In the genomic region with DNA sequence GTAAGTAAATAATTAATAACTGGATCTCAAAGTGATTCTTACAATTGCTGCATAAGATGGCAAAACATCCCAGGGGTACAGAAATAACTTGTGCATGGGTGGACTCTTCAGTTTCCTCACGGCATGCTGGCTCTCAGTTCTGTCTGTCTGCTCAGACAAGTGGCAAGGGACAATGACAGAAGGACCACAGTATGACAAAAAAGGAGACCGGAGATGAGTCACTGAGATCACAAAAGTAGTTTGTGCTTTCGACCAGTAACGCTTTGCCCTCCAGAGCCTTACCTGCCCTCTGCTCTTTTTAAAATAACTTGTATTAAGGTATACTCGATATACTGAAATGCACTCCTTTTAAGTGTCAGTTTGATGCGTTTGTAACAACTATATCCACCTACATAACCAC, we compare ENCODE assay signal across 27 mouse cellular contexts. TPM values are rescaled to one million over a fixed set of nuclear protein-coding genes. Genes with fewer than 3 reads are reported as not detected.
DNase-seq lines count a peak whose midpoint lies in the region; ATAC-seq and TF ChIP-seq lines count a peak whose summit lies in the region.
"Had no signal": no experiment of that assay in that cellular context is flagged by ENCODE, and none has a peak within 500 bp of the region (broad histone marks: within the 10 kb centered on the region; RNA-seq: fewer than 3 reads in every experiment).

No protein-coding gene starts in this region.

- no peak overlapping the region for H3K9ac ChIP-seq in CH12.LX (ENCODE audit: insufficient read depth, low read depth)
- H3K9ac ChIP-seq in liver, embryonic 12.5 days, result no peak overlapping the region
- H3K9ac ChIP-seq: embryonic facial prominence, embryonic 13.5 days; forebrain, embryonic 12.5 days; heart, embryonic 13.5 days; hindbrain, embryonic 14.5 days had no signal

- no peak for TF ChIP-seq POLR2A in kidney, adult 2 months (IDR thresholded peaks at IDR 0.05; ENCODE audit: low read depth, low read length)
- no peak for TF ChIP-seq POLR2A in CH12.LX (IDR thresholded peaks at IDR 0.05; ENCODE audit: low read depth, low read length)
- TF ChIP-seq POLR2A in olfactory bulb, adult 2 months (IDR thresholded peaks at IDR 0.05; ENCODE audit: insufficient read depth, low read depth, low read length), result no peak

- TF ChIP-seq CTCF in kidney, adult 2 months (conservative IDR thresholded peaks at IDR 0.05; ENCODE audit: insufficient read depth, insufficient read length, low read depth, low read length), result no peak
- no peak for TF ChIP-seq CTCF in CH12.LX (conservative IDR thresholded peaks at IDR 0.05 in 1 of 2, IDR thresholded peaks at IDR 0.05 in 1 of 2; ENCODE audit: low read depth in 2 of 2, low read length in 2 of 2)
- no peak for TF ChIP-seq CTCF in olfactory bulb, adult 2 months (IDR thresholded peaks at IDR 0.05; ENCODE audit: insufficient read depth, low read depth, low read length)

- no peak overlapping the region for H3K4me3 ChIP-seq in kidney, adult 2 months (ENCODE audit: insufficient read depth, low read depth, low read length)
- H3K4me3 ChIP-seq in CH12.LX (replicated peaks in 1 of 3; ENCODE audit: low read depth in 2 of 3, low read length in 2 of 3, poor library complexity in 1 of 3), result no peak overlapping the region
- H3K4me3 ChIP-seq in olfactory bulb, adult 2 months (ENCODE audit: insufficient read depth, low read depth, low read length), result no peak overlapping the region
- H3K4me3 ChIP-seq in liver, embryonic 12.5 days, result no peak overlapping the region
- H3K4me3 ChIP-seq: embryonic facial prominence, embryonic 10.5 days; embryonic facial prominence, embryonic 13.5 days; erythroblast, embryonic 14.5 days; forebrain, embryonic 12.5 days; heart, adult 2 months; heart, embryonic 10.5 days; heart, embryonic 13.5 days had no signal

- H3K27ac ChIP-seq in kidney, adult 2 months (ENCODE audit: insufficient read depth, low read depth, low read length), result peak overlapping the region; percentile 44; the same call in 1 of the 2 replicates
- H3K27ac ChIP-seq in CH12.LX (ENCODE audit: insufficient read depth, low read depth), result peak overlapping the region; percentile 38; the same call in 1 of the 2 replicates
- 0 out of 2 replicates have a peak overlapping the region, but pooled peaks have one; percentile 20 for H3K27ac ChIP-seq in olfactory bulb, adult 2 months (ENCODE audit: insufficient read depth, low read depth, low read length)
- H3K27ac ChIP-seq in liver, embryonic 12.5 days, result no peak overlapping the region
- H3K27ac ChIP-seq: embryonic facial prominence, embryonic 10.5 days; embryonic facial prominence, embryonic 13.5 days; forebrain, embryonic 12.5 days; heart, adult 2 months; heart, embryonic 13.5 days; hindbrain, embryonic 14.5 days; hindbrain, postnatal 0 days had no signal

- H3K4me2 ChIP-seq in CH12.LX (ENCODE audit: insufficient read depth, low read depth, poor library complexity, severe bottlenecking), result peak overlapping the region; percentile 39; the same call in 1 of the 2 replicates
- no peak overlapping the region for H3K4me2 ChIP-seq in liver, embryonic 12.5 days
- H3K4me2 ChIP-seq: embryonic facial prominence, embryonic 13.5 days; forebrain, embryonic 12.5 days; heart, embryonic 13.5 days; hindbrain, embryonic 14.5 days had no signal

- dilution Hi-C loops in CH12.LX (cut with MboI; ENCODE audit: extremely low pct_ligation_motif_present, extremely low pct_unique_long_range_greater_than_20kb, low sequenced_read_pairs), result loop anchor here (25.0 kb wide), 1 partner anchor 88 kb away; no protein-coding TSS in a partner anchor

- H3K27me3 ChIP-seq in kidney, adult 2 months (replicated peaks; ENCODE audit: control insufficient read depth, insufficient read depth, low read length), result no peaks in the 10 kb centered on the region
- no peaks in the 10 kb centered on the region for H3K27me3 ChIP-seq in CH12.LX (replicated peaks)
- H3K27me3 ChIP-seq in liver, embryonic 12.5 days (replicated peaks), result no peaks in the 10 kb centered on the region
- H3K27me3 ChIP-seq: embryonic facial prominence, embryonic 13.5 days; forebrain, embryonic 12.5 days; heart, embryonic 13.5 days had no signal

- in situ Hi-C loops in CH12.LX (cut with MboI; ENCODE audit: low pct_ligation_motif_present, low pct_unique_long_range_greater_than_20kb, low sequenced_read_pairs), result no loop called here

- no peak for DNase-seq in kidney, adult 2 months
- no peak for DNase-seq in kidney, postnatal 25 days
- DNase-seq in CH12.LX (ENCODE audit: extremely low read depth), result peak; percentile 18
- peak; percentile 79 for DNase-seq in brain, adult 2 months (ENCODE audit: low read depth, low spot score)
- DNase-seq: adrenal gland, postnatal 10 days; adrenal gland, postnatal 36 days; cerebellum, adult 11 months; cerebellum, adult 9-11 months; embryo, embryonic 11 days; gastrocnemius, postnatal 10 days; gastrocnemius, postnatal 36 days; heart, adult 2 months; heart, postnatal 14 days; heart, postnatal 4 days had no signal

- TF ChIP-seq EP300 in CH12.LX (IDR thresholded peaks at IDR 0.05; ENCODE audit: low read length), result peak; percentile 77

- TF ChIP-seq RAD21 in CH12.LX (IDR thresholded peaks at IDR 0.05; ENCODE audit: low read depth, low read length), result no peak

- no peaks in the 10 kb centered on the region for H3K9me3 ChIP-seq in CH12.LX (replicated peaks; ENCODE audit: low read length)
- no peaks in the 10 kb centered on the region for H3K9me3 ChIP-seq in liver, embryonic 12.5 days (replicated peaks)
- H3K9me3 ChIP-seq: embryonic facial prominence, embryonic 10.5 days; embryonic facial prominence, embryonic 13.5 days; forebrain, embryonic 12.5 days; heart, embryonic 10.5 days; heart, embryonic 13.5 days had no signal

- ATAC-seq in activated CD4-positive, CD25-positive, alpha-beta regulatory T cell, adult 4 months, result no peak
- no peak for ATAC-seq in liver, embryonic 12.5 days
- ATAC-seq: CD4-positive, CD25-positive, alpha-beta regulatory T cell, adult 4 months; forebrain, embryonic 16.5 days; hindbrain, postnatal 0 days had no signal

- H3K79me2 ChIP-seq in CH12.LX (replicated peaks; ENCODE audit: control insufficient read depth, extremely low read depth, insufficient read depth, poor library complexity, severe bottlenecking), result no peaks in the 10 kb centered on the region

- H3K4me1 ChIP-seq in kidney, adult 2 months (ENCODE audit: control insufficient read depth, insufficient read depth, low read length), result peaks cover 59% of the 10 kb centered on the region
- H3K4me1 ChIP-seq in CH12.LX (ENCODE audit: control insufficient read depth in 1 of 2, insufficient read depth in 2 of 2), result peaks cover 6 to 20% of the 10 kb centered on the region in 2 experiments
- H3K4me1 ChIP-seq in olfactory bulb, adult 2 months (ENCODE audit: control insufficient read depth, insufficient read depth, low read length), result peaks cover 24% of the 10 kb centered on the region
- no peaks in the 10 kb centered on the region; the same call in 1 of the 2 replicates for H3K4me1 ChIP-seq in liver, embryonic 12.5 days

- 61% methylated on average over 6 of the region's 6 CpGs for WGBS in kidney, adult 2 months
- 58% methylated on average over 6 of the region's 6 CpGs for WGBS in olfactory bulb, adult 2 months
- 70% methylated on average over 6 of the region's 6 CpGs for WGBS in liver, embryonic 12.5 days (ENCODE audit: insufficient replicate concordance)

- H3K36me3 ChIP-seq in kidney, adult 2 months (ENCODE audit: control insufficient read depth, insufficient read depth, low read length), result no peaks in the 10 kb centered on the region
- no peaks in the 10 kb centered on the region for H3K36me3 ChIP-seq in CH12.LX (replicated peaks in 1 of 2; ENCODE audit: control insufficient read depth in 1 of 2, insufficient read depth in 1 of 2, low read length in 1 of 2)
- H3K36me3 ChIP-seq in liver, embryonic 12.5 days, result no peaks in the 10 kb centered on the region
- H3K36me3 ChIP-seq: embryonic facial prominence, embryonic 10.5 days; embryonic facial prominence, embryonic 13.5 days; forebrain, embryonic 12.5 days; heart, embryonic 10.5 days; heart, embryonic 13.5 days had no signal

TF ChIP-seq in CH12.LX, 34 proteins besides CTCF, POLR2A, EP300 and RAD21:
- TF ChIP-seq JUND (conservative IDR thresholded peaks at IDR 0.05; ENCODE audit: low read depth, low read length) (peak; percentile 55; the same call in 1 of the 2 replicates), BHLHE40 (IDR thresholded peaks at IDR 0.05; ENCODE audit: low read depth, low read length) (0 out of 2 replicates have a peak, but pooled peaks have one; percentile 14), IRF4 (IDR thresholded peaks at IDR 0.05; ENCODE audit: low read depth, low read length) (peak; percentile 72; the same call in 1 of the 2 replicates), MEF2A (IDR thresholded peaks at IDR 0.05; ENCODE audit: borderline replicate concordance, low read depth, low read length) (peak; percentile 16; the same call in 1 of the 2 replicates), ELF1 (IDR thresholded peaks at IDR 0.05; ENCODE audit: low read depth, low read length) (no peak), CHD1 (IDR thresholded peaks at IDR 0.05; ENCODE audit: low read depth, low read length) (no peak), E2F4 (IDR thresholded peaks at IDR 0.05; ENCODE audit: insufficient replicate concordance, low read depth, low read length) (no peak), TCF12 (IDR thresholded peaks at IDR 0.05; ENCODE audit: low read depth, low read length) (peak; percentile 35; the same call in 1 of the 2 replicates), JUN (IDR thresholded peaks at IDR 0.05; ENCODE audit: insufficient read depth, low read depth, low read length) (peak; percentile 55; the same call in 1 of the 2 replicates)

RNA-seq across cellular contexts. Expression of gene Osbpl3, which starts 55.8 kb away (rescaled TPM):
- 33.0 and 36.1 TPM in 2 replicates for polyA plus RNA-seq in kidney, adult 2 months (2012; rRNA removed)
- total RNA-seq in CH12.LX (2012; rRNA removed) (7.7 and 8.1 TPM in 2 replicates), CH12.LX (2014; rRNA removed) (2.2 and 2.7 TPM in 2 replicates)
- 3.5 and 3.8 TPM in 2 replicates for polyA plus RNA-seq in CH12.LX (2012; ENCODE audit: insufficient read length, low read depth)
- not detected in 2 replicates for polyA plus RNA-seq in olfactory bulb, adult 2 months (2012; ENCODE audit: insufficient read depth, insufficient read length, low replicate concordance, missing spikeins)
- 10 to 100 TPM; 26.9 to 38.2 TPM for polyA plus RNA-seq in activated CD4-positive, CD25-positive, alpha-beta regulatory T cell, adult 4 months (2017; shearing (Covaris generic))
- 1.4 and 2.6 TPM in 2 replicates for polyA plus RNA-seq in liver, embryonic 12.5 days (2016; fragmentation: Nextera tagmentation; extraction: Ambion mirVana)
- polyA plus RNA-seq: erythroblast, embryonic 14.5 days had no signal

Comparison
In these comparisons a context has a peak if more than half of its experiments do, and no peak if none do; other contexts are left out.
1. DNase-seq: peak in CH12.LX (single experiment) and brain, adult 2 months (single experiment); none in kidney, adult 2 months (single experiment) and kidney, postnatal 25 days (0 of 2).